Mouse (Mus musculus): ENCODE data around the gene Dpf2. TPM values are rescaled to one million over a fixed set of nuclear protein-coding genes. Genes with fewer than 3 reads are reported as not detected.

Gene Dpf2
- total and polyA plus RNA-seq, 3 experiments: 68.8 to 196 (median 126) TPM

- Histone ChIP-seq H3K4me3 (ENCODE audit: low read depth, low read length) (no peak overlapping the region), H3K4me1 (ENCODE audit: insufficient read depth, low read depth, low read length) (peaks cover 40% of the 10 kb centered on the region), H3K9me3 (replicated peaks) (no peaks in the 10 kb centered on the region), H3K27me3 (ENCODE audit: insufficient read depth, low read length) (peaks cover 56% of the 10 kb centered on the region), H3K36me3 (replicated peaks) (no peaks in the 10 kb centered on the region)
- no peak for ATAC-seq (ENCODE audit: extremely low read depth, insufficient number of reproducible peaks, low FRiP score, poor library complexity, severe bottlenecking)
- no peak for TF ChIP-seq POLR2AphosphoS5 (IDR thresholded peaks at IDR 0.05; ENCODE audit: insufficient replicate concordance, low read depth, low read length)
- TF ChIP-seq GATA1 (IDR thresholded peaks at IDR 0.05; ENCODE audit: borderline replicate concordance, low read length): no peak
- no peak for TF ChIP-seq TAL1 (conservative IDR thresholded peaks at IDR 0.05; ENCODE audit: low read depth, low read length)
- TF ChIP-seq CTCF (IDR thresholded peaks at IDR 0.05; ENCODE audit: low read depth, low read length): no peak
- no peak for TF ChIP-seq GATA2 (IDR thresholded peaks at IDR 0.05; ENCODE audit: borderline replicate concordance, low read depth, low read length)
- DNase-seq (ENCODE audit: low spot score): no peak
Observed at GRCm38 (mm10) chr19:5929634-5930596, 17.1 kb upstream of the Dpf2 start.

DNA sequence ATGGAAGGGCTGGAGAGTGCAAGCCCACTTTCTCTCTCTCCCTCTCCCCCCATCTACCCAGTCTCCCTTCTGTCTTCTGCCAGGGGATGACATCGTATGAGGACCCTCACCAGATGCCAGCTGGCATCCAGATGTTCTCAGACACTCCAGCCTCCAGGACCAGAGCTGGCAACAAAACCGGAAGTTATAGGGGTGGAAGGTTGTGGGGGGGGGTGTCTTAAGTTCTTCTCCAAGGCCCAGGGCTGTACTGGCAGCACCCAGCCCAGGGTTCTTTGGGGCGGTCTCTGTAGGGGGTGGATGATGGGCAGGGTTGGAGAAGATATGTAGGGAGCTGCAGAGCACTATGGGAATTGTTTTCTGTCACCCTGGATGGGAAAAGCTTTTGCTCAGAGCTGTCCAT, 15.7 kb upstream of the Dpf2 start:
- no peak for TF ChIP-seq CTCF (IDR thresholded peaks at IDR 0.05; ENCODE audit: low read depth, low read length)
- no peaks in the 10 kb centered on the region for H3K36me3 ChIP-seq (replicated peaks)
- DNase-seq (ENCODE audit: low spot score) (no peak), ATAC-seq (ENCODE audit: extremely low read depth, insufficient number of reproducible peaks, low FRiP score, poor library complexity, severe bottlenecking) (no peak)
- peaks cover 53% of the 10 kb centered on the region for H3K4me1 ChIP-seq (ENCODE audit: insufficient read depth, low read depth, low read length)
- H3K27me3 ChIP-seq (ENCODE audit: insufficient read depth, low read length): peaks cover 44% of the 10 kb centered on the region
- H3K9me3 ChIP-seq (replicated peaks): no peaks in the 10 kb centered on the region
- H3K4me3 ChIP-seq (ENCODE audit: low read depth, low read length): no peak overlapping the region

DNA sequence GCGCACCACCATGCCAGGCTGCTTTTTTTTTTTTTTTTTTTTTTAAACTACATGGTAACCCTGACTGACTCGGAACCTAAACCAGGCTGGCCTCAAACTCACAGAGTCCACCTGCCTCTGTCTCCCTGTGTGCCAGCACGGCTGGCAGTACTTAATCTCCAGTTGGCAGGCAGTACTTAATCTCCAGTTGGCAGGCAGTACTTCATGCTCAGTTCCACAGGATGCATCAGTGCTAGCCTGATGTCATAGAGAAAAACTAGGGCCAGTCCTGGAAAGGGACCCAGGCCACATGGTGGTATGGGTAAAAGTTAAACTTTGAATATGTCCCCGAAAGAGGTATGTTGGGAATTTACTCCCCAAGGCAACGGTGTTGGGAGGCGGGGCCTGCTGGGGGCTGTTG, 15.3 kb upstream of the Dpf2 start:
- Histone ChIP-seq H3K9me3 (replicated peaks) (no peaks in the 10 kb centered on the region), H3K4me1 (ENCODE audit: insufficient read depth, low read depth, low read length) (peaks cover 56% of the 10 kb centered on the region), H3K36me3 (replicated peaks) (no peaks in the 10 kb centered on the region), H3K4me3 (ENCODE audit: low read depth, low read length) (no peak overlapping the region), H3K27me3 (ENCODE audit: insufficient read depth, low read length) (peaks cover 44% of the 10 kb centered on the region)
- DNase-seq (ENCODE audit: low spot score) (no peak), ATAC-seq (ENCODE audit: extremely low read depth, insufficient number of reproducible peaks, low FRiP score, poor library complexity, severe bottlenecking) (no peak)
- TF ChIP-seq CTCF (IDR thresholded peaks at IDR 0.05; ENCODE audit: low read depth, low read length): no peak
- no peak for TF ChIP-seq GATA2 (IDR thresholded peaks at IDR 0.05; ENCODE audit: borderline replicate concordance, low read depth, low read length)
- no peak for TF ChIP-seq GATA1 (IDR thresholded peaks at IDR 0.05; ENCODE audit: borderline replicate concordance, low read length)
- no peak for TF ChIP-seq TAL1 (conservative IDR thresholded peaks at IDR 0.05; ENCODE audit: low read depth, low read length)
- TF ChIP-seq POLR2AphosphoS5 (IDR thresholded peaks at IDR 0.05; ENCODE audit: insufficient replicate concordance, low read depth, low read length): no peak

- H3K9me3 ChIP-seq (replicated peaks): no peaks in the 10 kb centered on the region
Observed at GRCm38 (mm10) chr19:5927532-5927931, 14.7 kb upstream of the Dpf2 start.

GRCm38 (mm10) chr19:5927026-5927425, 14.2 kb upstream of the Dpf2 start:
- Histone ChIP-seq H3K4me3 (ENCODE audit: low read depth, low read length) (no peak overlapping the region), H3K9me3 (replicated peaks) (no peaks in the 10 kb centered on the region), H3K27me3 (ENCODE audit: insufficient read depth, low read length) (peaks cover 36% of the 10 kb centered on the region), H3K36me3 (replicated peaks) (no peaks in the 10 kb centered on the region), H3K4me1 (ENCODE audit: insufficient read depth, low read depth, low read length) (peaks cover 67% of the 10 kb centered on the region)
- no peak for DNase-seq (ENCODE audit: low spot score)
- no peak for ATAC-seq (ENCODE audit: extremely low read depth, insufficient number of reproducible peaks, low FRiP score, poor library complexity, severe bottlenecking)
- no peak for TF ChIP-seq TAL1 (conservative IDR thresholded peaks at IDR 0.05; ENCODE audit: low read depth, low read length)
- TF ChIP-seq POLR2AphosphoS5 (IDR thresholded peaks at IDR 0.05; ENCODE audit: insufficient replicate concordance, low read depth, low read length): no peak
- no peak for TF ChIP-seq GATA1 (IDR thresholded peaks at IDR 0.05; ENCODE audit: borderline replicate concordance, low read length)

More at GRCm38 (mm10) chr19:5927532-5927931, 14.7 kb upstream of the Dpf2 start:
- Histone ChIP-seq H3K4me3 (ENCODE audit: low read depth, low read length) (no peak overlapping the region), H3K4me1 (ENCODE audit: insufficient read depth, low read depth, low read length) (peaks cover 62% of the 10 kb centered on the region), H3K27me3 (ENCODE audit: insufficient read depth, low read length) (peaks cover 39% of the 10 kb centered on the region), H3K36me3 (replicated peaks) (no peaks in the 10 kb centered on the region)
- TF ChIP-seq GATA1 (IDR thresholded peaks at IDR 0.05; ENCODE audit: borderline replicate concordance, low read length) (no peak), TAL1 (conservative IDR thresholded peaks at IDR 0.05; ENCODE audit: low read depth, low read length) (no peak), POLR2AphosphoS5 (IDR thresholded peaks at IDR 0.05; ENCODE audit: insufficient replicate concordance, low read depth, low read length) (no peak), CTCF (IDR thresholded peaks at IDR 0.05; ENCODE audit: low read depth, low read length) (no peak), GATA2 (IDR thresholded peaks at IDR 0.05; ENCODE audit: borderline replicate concordance, low read depth, low read length) (no peak)
- no peak for DNase-seq (ENCODE audit: low spot score)
- ATAC-seq (ENCODE audit: extremely low read depth, insufficient number of reproducible peaks, low FRiP score, poor library complexity, severe bottlenecking): no peak

DNA sequence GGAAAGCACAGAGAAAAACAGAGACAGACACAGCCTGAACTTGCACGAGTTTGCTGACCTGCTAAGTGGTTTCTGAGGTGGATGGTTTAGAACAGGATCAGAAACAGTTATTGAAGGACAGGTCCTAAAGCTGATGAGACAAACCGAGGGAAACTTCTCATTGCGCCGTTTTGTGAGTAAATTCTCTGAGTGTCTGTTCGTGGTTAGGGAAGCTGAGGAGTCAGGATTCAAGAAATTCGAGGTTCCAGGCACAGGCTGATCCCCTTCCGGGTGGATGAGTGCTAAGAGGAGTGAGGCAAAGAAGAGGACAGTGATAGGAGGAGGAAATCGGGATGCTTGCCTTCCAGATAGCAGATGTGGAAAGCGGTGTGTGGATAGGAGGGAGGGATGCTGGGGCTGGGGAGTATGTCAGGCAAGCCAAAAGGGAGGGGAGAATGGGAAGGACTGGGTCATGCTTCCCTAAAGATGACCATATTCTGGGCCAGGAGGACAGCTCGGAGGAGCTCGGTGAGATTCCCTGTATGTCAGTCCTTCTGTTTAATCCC, 12.6 kb upstream of the Dpf2 start:
- H3K4me3 ChIP-seq (ENCODE audit: low read depth, low read length): no peak overlapping the region
- no peak for DNase-seq (ENCODE audit: low spot score)

More for the DNA sequence above, 12.6 kb upstream of the Dpf2 start:
- H3K9me3 ChIP-seq (replicated peaks): no peaks in the 10 kb centered on the region
- peaks cover 4% of the 10 kb centered on the region for H3K36me3 ChIP-seq (replicated peaks)
- TF ChIP-seq GATA1 (IDR thresholded peaks at IDR 0.05; ENCODE audit: borderline replicate concordance, low read length): no peak
- no peak for TF ChIP-seq TAL1 (conservative IDR thresholded peaks at IDR 0.05; ENCODE audit: low read depth, low read length)
- TF ChIP-seq CTCF (IDR thresholded peaks at IDR 0.05; ENCODE audit: low read depth, low read length): no peak
- no peak for TF ChIP-seq GATA2 (IDR thresholded peaks at IDR 0.05; ENCODE audit: borderline replicate concordance, low read depth, low read length)
- TF ChIP-seq POLR2AphosphoS5 (IDR thresholded peaks at IDR 0.05; ENCODE audit: insufficient replicate concordance, low read depth, low read length): no peak
- no peak for ATAC-seq (ENCODE audit: extremely low read depth, insufficient number of reproducible peaks, low FRiP score, poor library complexity, severe bottlenecking)
- H3K4me1 ChIP-seq (ENCODE audit: insufficient read depth, low read depth, low read length): peaks cover 83% of the 10 kb centered on the region
- peaks cover 29% of the 10 kb centered on the region for H3K27me3 ChIP-seq (ENCODE audit: insufficient read depth, low read length)

Measured in G1E (cell line).